Mouse (Mus musculus) liver, embryonic 14.5 days (tissue): ENCODE data around the gene Rps27rt. TPM values are rescaled to one million over a fixed set of nuclear protein-coding genes. Genes with fewer than 3 reads are reported as not detected.

Experiments used
- ATAC-seq: fragments of 200-750 bp; cut with Nextera tagmentation; 2 replicates; pipeline ENCODE4 v1.8.0; 2017; ENCODE audit warnings: moderate number of reproducible peaks, mild to moderate bottlenecking, moderate library complexity; ENCODE audit not compliant: insufficient read depth
- DNase-seq, 3 experiments: peaks; one replicate each; pipeline ENCODE4 v3.0.0-alpha.2; 2012 to 2013; ENCODE audit warnings: low read depth in 3 of 3, low spot score in 3 of 3
- H3K27ac ChIP-seq: fragments of 300-500 bp; sonication (generic); 2 replicates; pipeline ENCODE4 v1.5.1; 2014; ENCODE audit warnings: moderate library complexity, mild to moderate bottlenecking, control low read depth, inconsistent platforms
- H3K27me3 ChIP-seq: fragments of 300-500 bp; sonication (generic); 2 replicates; pipeline ENCODE4 v1.6.1; 2014; ENCODE audit warnings: mild to moderate bottlenecking, low read length, moderate library complexity; ENCODE audit not compliant: control insufficient read depth, insufficient read depth
- H3K36me3 ChIP-seq: fragments of 300-500 bp; sonication (generic); replicated peaks from 2 replicates; pipeline ENCODE4 v1.6.1; 2014; ENCODE audit warnings: low read depth; ENCODE audit not compliant: control insufficient read depth, insufficient read depth
- H3K4me1 ChIP-seq, 2 experiments: fragments of 200-500 bp in 1 of 2; fragments of 300-500 bp in 1 of 2; sonication (generic) in 1 of 2; replicated peaks; 2 replicates each; pipeline ENCODE4 v1.6.1; 2012 to 2014; ENCODE audit warnings: antibody characterized with exemption in 1 of 2, inconsistent platforms in 1 of 2, low read length in 1 of 2; ENCODE audit not compliant: control insufficient read depth in 2 of 2, insufficient read depth in 2 of 2
- H3K4me2 ChIP-seq: fragments of 300-500 bp; sonication (generic); 2 replicates; pipeline ENCODE4 v1.6.1; 2014; ENCODE audit warnings: low read depth, mild to moderate bottlenecking, control low read depth, moderate library complexity
- H3K4me3 ChIP-seq, 2 experiments: fragments of 200-500 bp in 1 of 2; fragments of 300-500 bp in 1 of 2; sonication (generic) in 1 of 2; 2 replicates each; pipeline ENCODE4 v1.5.1; 2012 to 2014; ENCODE audit warnings: low read depth in 2 of 2, low read length in 2 of 2, mild to moderate bottlenecking in 2 of 2, control low read depth in 1 of 2, inconsistent platforms in 1 of 2, moderate library complexity in 1 of 2; ENCODE audit not compliant: insufficient read depth in 1 of 2
- H3K9ac ChIP-seq: fragments of 300-500 bp; sonication (generic); replicated peaks from 2 replicates; pipeline ENCODE4 v1.6.1; 2014; ENCODE audit warnings: mild to moderate bottlenecking, control low read depth, moderate library complexity
- H3K9me3 ChIP-seq: fragments of 300-500 bp; sonication (generic); 2 replicates; pipeline ENCODE4 v1.6.1; 2016; ENCODE audit warnings: low read length, mixed read lengths; ENCODE audit not compliant: control insufficient read depth
- CTCF ChIP-seq: IDR thresholded peaks from 2 replicates; pipeline ENCODE4 v1.5.1; 2016; ENCODE audit warnings: antibody characterized with exemption, low read depth, control low read depth
- EP300 ChIP-seq: IDR thresholded peaks from 2 replicates; pipeline ENCODE4 v1.6.1; 2016; ENCODE audit warnings: antibody characterized with exemption, low read depth
- WGBS: fragments of 180-500 bp; shearing (Covaris S2); extraction: QIAGEN DNeasy Blood & Tissue Kit; methylation state at CpG from one replicate; pipeline ENCODE4 v1.1.7; 2014; ENCODE audit not compliant: insufficient replicate concordance; 5-methylcytosine and 5-hydroxymethylcytosine counted together
- polyA plus RNA-seq, 2 experiments: library from polyadenylated mRNA; depleted of rRNA in 1 of 2; stranded (reverse) in 1 of 2; unstranded in 1 of 2; fragments of >200 nt; fragmentation: Nextera tagmentation in 1 of 2; extraction: Ambion mirVana in 1 of 2; gene quantifications; 2 replicates each; pipeline versions ENCODE4 v1.2.1 to v1.2.3; 2012 to 2014

Rps27rt gene
- polyA plus RNA-seq, 2 experiments = 36.0 to 299 TPM

GRCm38 (mm10) chr9:114933037-114933722 lies 49.4 kb downstream of the Rps27rt start:
- Histone ChIP-seq H3K36me3 (no peaks in the 10 kb centered on the region), H3K4me1 (peaks cover 0 to 9% of the 10 kb centered on the region in 2 experiments; a peak in 2 of 4 replicates), H3K4me2 (peak overlapping the region; percentile 78), H3K9me3 (no peaks in the 10 kb centered on the region), H3K27ac (no peak overlapping the region), H3K27me3 (no peaks in the 10 kb centered on the region), H3K4me3 (peak overlapping the region; percentile 57 to 67), H3K9ac (peak overlapping the region; percentile 39)
- ATAC-seq (peak; percentile 19), DNase-seq (no peak)
- WGBS = under 1% methylated on average over 50 of the region's 50 CpGs
- TF ChIP-seq EP300 (no peak), CTCF (no peak)

GRCm38 (mm10) chr9:114932607-114933006 lies 49.9 kb downstream of the Rps27rt start:
- no peak for ATAC-seq
- no peaks in the 10 kb centered on the region for H3K36me3 ChIP-seq
- H3K27me3 ChIP-seq = no peaks in the 10 kb centered on the region
- H3K9ac ChIP-seq = peak overlapping the region; percentile 39
- H3K4me2 ChIP-seq = peak overlapping the region; percentile 78
- H3K4me1 ChIP-seq = peaks cover 0 to 9% of the 10 kb centered on the region in 2 experiments; a peak in 2 of 4 replicates
- TF ChIP-seq CTCF = no peak
- TF ChIP-seq EP300 = no peak
- no peaks in the 10 kb centered on the region for H3K9me3 ChIP-seq
- DNase-seq = no peak
- no peak overlapping the region for H3K27ac ChIP-seq
- H3K4me3 ChIP-seq = peak overlapping the region; percentile 57 to 67
- WGBS = 11% methylated on average over 13 of the region's 13 CpGs

Other genes with a start within 250 kb of the Rps27rt start
- gene Cmtm7, start 200.9 kb downstream of the Rps27rt start, polyA plus RNA-seq (2012; rRNA removed) = 36.7 and 52.9 TPM in 2 replicates
- gene Cmtm7, start 200.9 kb downstream of the Rps27rt start, polyA plus RNA-seq (2014; fragmentation: Nextera tagmentation; extraction: Ambion mirVana) = 43.5 and 49.5 TPM in 2 replicates
- 16.2 and 21.9 TPM in 2 replicates for gene Cmtm8, start 138.6 kb downstream of the Rps27rt start, polyA plus RNA-seq (2012; rRNA removed)
- gene Cmtm8, start 138.6 kb downstream of the Rps27rt start, polyA plus RNA-seq (2014; fragmentation: Nextera tagmentation; extraction: Ambion mirVana) = 24.2 and 26.2 TPM in 2 replicates
- gene Gpd1l, start 48.8 kb downstream of the Rps27rt start, polyA plus RNA-seq (2012; rRNA removed) = 3.9 and 4.6 TPM in 2 replicates
- gene Gpd1l, start 48.8 kb downstream of the Rps27rt start, polyA plus RNA-seq (2014; fragmentation: Nextera tagmentation; extraction: Ambion mirVana) = 3.4 and 3.7 TPM in 2 replicates
- gene Osbpl10, start 4.2 kb downstream of the Rps27rt start, polyA plus RNA-seq (2012; rRNA removed) = 0.29 and 0.34 TPM in 2 replicates
- 0.08 and 0.16 TPM in 2 replicates for gene Osbpl10, start 4.2 kb downstream of the Rps27rt start, polyA plus RNA-seq (2014; fragmentation: Nextera tagmentation; extraction: Ambion mirVana)